Mouse (Mus musculus) small intestine, adult 2 months (tissue): Measurements from ENCODE around the gene Hk2. TPM values are rescaled to one million over a fixed set of nuclear protein-coding genes. Genes with fewer than 3 reads are reported as not detected.

Source experiments
- H3K27ac ChIP-seq: fragments of 200-500 bp; 2 replicates; pipeline ENCODE4 v1.5.1; 2012; ENCODE audit warnings: low read depth, low read length, control low read depth, inconsistent platforms; ENCODE audit not compliant: insufficient read depth
- H3K27me3 ChIP-seq: fragments of 200-500 bp; 2 replicates; pipeline ENCODE4 v1.6.1; 2012; ENCODE audit warnings: mild to moderate bottlenecking, moderate library complexity, low read length, inconsistent platforms; ENCODE audit not compliant: control insufficient read depth, insufficient read depth
- H3K36me3 ChIP-seq: fragments of 200-500 bp; 2 replicates; pipeline ENCODE4 v1.6.1; 2012; ENCODE audit warnings: mild to moderate bottlenecking, low read length, control low read depth, inconsistent platforms; ENCODE audit not compliant: control insufficient read depth, insufficient read depth
- H3K4me1 ChIP-seq: fragments of 200-500 bp; 2 replicates; pipeline ENCODE4 v1.6.1; 2012; ENCODE audit warnings: low read length, inconsistent platforms, mixed read lengths; ENCODE audit not compliant: control insufficient read depth, insufficient read depth, insufficient read length
- H3K4me3 ChIP-seq: fragments of 200-500 bp; 2 replicates; pipeline ENCODE4 v1.5.1; 2012; ENCODE audit warnings: low read depth, mild to moderate bottlenecking, control low read depth, inconsistent platforms, low read length, moderate library complexity
- CTCF ChIP-seq: fragments of 200-500 bp; IDR thresholded peaks from 2 replicates; pipeline ENCODE4 v1.5.1; 2012; ENCODE audit warnings: low read depth, mild to moderate bottlenecking, control low read depth, inconsistent platforms, low read length, moderate library complexity, mixed read lengths; ENCODE audit not compliant: insufficient replicate concordance, insufficient read length; ENCODE audit errors: extremely low read depth
- POLR2A ChIP-seq: fragments of 200-500 bp; IDR thresholded peaks from 2 replicates; pipeline ENCODE4 v1.6.1; 2012; ENCODE audit warnings: low read depth, mild to moderate bottlenecking, control low read depth, inconsistent platforms, low read length, moderate library complexity
- WGBS: fragments of 180-500 bp; shearing (Covaris S2); methylation state at CpG from one replicate; pipeline ENCODE4 v1.1.7; 2018; 5-methylcytosine and 5-hydroxymethylcytosine counted together
- polyA plus RNA-seq: library from polyadenylated mRNA; depleted of rRNA; stranded (reverse); fragments of >200 nt; gene quantifications from 2 replicates; pipeline ENCODE4 v1.2.3, GENCODE M21; 2012

The Hk2 gene
- polyA plus RNA-seq, 1 experiment: 6.1 TPM

DNA sequence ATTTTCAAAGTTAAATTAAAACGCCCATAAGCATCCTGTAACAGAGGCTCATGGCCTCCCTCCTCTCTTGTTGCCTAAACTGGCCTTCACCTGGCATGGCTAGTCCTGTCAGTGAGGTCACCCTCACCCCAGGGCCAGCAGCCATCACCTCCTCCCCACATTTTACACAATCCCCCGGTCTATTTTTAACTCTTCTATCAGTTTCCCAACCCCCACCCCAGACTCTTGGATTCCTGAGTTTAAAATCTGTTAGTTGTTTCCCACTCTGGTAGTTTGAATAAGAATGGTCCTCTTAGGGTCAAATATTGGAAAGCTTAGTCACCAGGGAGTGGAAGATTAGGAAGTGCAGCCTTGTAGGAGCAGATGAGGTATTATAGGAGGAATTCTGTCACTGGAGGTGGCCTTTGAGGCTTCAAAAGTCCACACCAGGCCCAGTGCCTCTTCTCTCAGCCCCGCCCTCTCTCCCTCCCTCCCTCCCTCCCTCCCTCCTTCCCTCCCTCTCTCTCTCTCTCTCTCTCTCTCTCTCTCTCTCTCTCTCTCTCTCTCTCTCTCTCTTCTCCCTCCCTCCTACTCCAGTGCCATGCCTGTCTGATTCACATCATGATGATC is 13.4 kb downstream of the Hk2 start:
- H3K27ac ChIP-seq: no peak overlapping the region
- H3K36me3 ChIP-seq: no peaks in the 10 kb centered on the region
- no peaks in the 10 kb centered on the region for H3K27me3 ChIP-seq
- no peak for TF ChIP-seq CTCF
- no peak for TF ChIP-seq POLR2A
- peaks cover 50% of the 10 kb centered on the region for H3K4me1 ChIP-seq
- no peak overlapping the region for H3K4me3 ChIP-seq
- 79% methylated on average over 3 of the region's 3 CpGs for WGBS

- no peaks in the 10 kb centered on the region for H3K27me3 ChIP-seq
- no peak for TF ChIP-seq POLR2A
- no peak for TF ChIP-seq CTCF
- WGBS: 91% methylated on average over 5 of the region's 5 CpGs
- H3K36me3 ChIP-seq: no peaks in the 10 kb centered on the region
- H3K27ac ChIP-seq: no peak overlapping the region
- H3K4me1 ChIP-seq: peaks cover 44% of the 10 kb centered on the region; the same call in 1 of the 2 replicates
- no peak overlapping the region for H3K4me3 ChIP-seq
Measured at GRCm38 (mm10) chr6:82759241-82759640, 15.0 kb downstream of the Hk2 start.

DNA sequence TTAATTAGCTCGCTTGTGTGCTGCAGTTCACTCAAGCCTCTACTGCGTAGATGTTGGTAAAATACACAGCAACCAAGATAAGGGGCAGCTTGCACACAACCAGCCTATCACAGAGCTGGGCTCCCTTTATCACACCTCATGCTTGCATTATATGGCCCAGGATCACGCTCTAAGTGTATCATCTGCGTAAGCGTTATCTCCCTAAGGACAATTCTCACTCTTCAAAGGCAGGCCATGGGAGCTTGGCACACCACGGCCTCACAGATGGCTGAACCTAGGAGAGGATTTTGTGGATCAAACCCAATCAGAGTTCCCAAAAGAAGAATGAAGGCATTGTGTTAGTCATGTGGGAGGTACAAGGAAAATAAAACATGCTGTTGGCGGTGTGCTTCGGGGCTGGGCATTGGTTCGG is 17.4 kb downstream of the Hk2 start:
- TF ChIP-seq POLR2A (no peak), CTCF (no peak)
- Histone ChIP-seq H3K27me3 (no peaks in the 10 kb centered on the region), H3K36me3 (no peaks in the 10 kb centered on the region; the same call in 1 of the 2 replicates), H3K4me3 (no peak overlapping the region), H3K4me1 (peaks cover 37% of the 10 kb centered on the region), H3K27ac (peak overlapping the region; percentile 31)
- WGBS: 29% methylated on average over 9 of the region's 9 CpGs

DNA sequence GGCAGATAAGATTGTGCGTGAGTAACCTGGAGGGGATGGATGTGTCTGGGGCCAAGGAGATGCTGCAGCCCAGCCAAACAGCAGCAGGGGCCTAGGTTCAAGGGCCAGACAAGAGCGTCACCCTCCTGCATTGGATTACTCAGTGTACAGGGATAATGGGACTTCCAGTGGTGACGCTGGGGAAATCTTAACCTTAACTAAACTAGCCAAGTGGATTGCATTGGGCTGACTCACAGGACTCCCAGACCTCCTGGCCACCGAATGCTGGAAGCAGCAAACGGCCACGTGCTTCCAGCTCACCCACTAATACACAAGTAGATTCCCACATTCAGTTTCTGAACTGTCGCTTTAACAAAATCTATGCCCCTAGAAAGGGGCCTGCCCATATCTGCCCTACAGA is 18.0 kb downstream of the Hk2 start:
- H3K36me3 ChIP-seq: no peaks in the 10 kb centered on the region; the same call in 1 of the 2 replicates
- H3K27ac ChIP-seq: peak overlapping the region; percentile 36; the same call in 1 of the 2 replicates
- no peak overlapping the region for H3K4me3 ChIP-seq
- peaks cover 39% of the 10 kb centered on the region for H3K4me1 ChIP-seq
- TF ChIP-seq CTCF: no peak
- no peak for TF ChIP-seq POLR2A
- no peaks in the 10 kb centered on the region for H3K27me3 ChIP-seq
- 26% methylated on average over 7 of the region's 7 CpGs for WGBS

DNA sequence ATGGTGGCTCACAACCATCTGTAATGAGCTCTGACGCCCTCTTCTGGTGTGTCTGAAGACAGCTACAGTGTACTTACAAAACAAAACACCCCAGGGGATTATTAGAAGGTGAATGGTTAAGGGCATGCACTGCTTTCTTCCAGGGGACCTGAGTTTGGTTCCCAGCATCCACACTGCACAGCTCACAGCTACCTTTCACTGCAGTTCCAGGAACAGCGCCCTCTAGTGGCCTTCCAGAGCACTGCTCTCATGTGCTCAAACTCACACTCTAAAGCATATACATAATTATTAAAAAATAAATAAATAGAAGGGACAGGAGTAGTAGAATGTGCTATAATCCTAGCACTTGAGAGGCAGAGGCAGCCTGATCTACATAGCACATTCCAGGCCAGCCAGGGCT is 18.9 kb downstream of the Hk2 start:
- Histone ChIP-seq H3K36me3 (no peaks in the 10 kb centered on the region; the same call in 1 of the 2 replicates), H3K27ac (no peak overlapping the region), H3K27me3 (no peaks in the 10 kb centered on the region), H3K4me3 (no peak overlapping the region), H3K4me1 (peaks cover 36% of the 10 kb centered on the region)
- WGBS: 48% methylated on average over 2 of the region's 2 CpGs
- TF ChIP-seq CTCF: peak; percentile 79; the same call in 1 of the 2 replicates
- TF ChIP-seq POLR2A: no peak

- no peak for TF ChIP-seq CTCF
- H3K4me1 ChIP-seq: peaks cover 35% of the 10 kb centered on the region
- WGBS: 86% methylated on average over 6 of the region's 6 CpGs
- no peak overlapping the region for H3K27ac ChIP-seq
- H3K27me3 ChIP-seq: no peaks in the 10 kb centered on the region
- no peak overlapping the region for H3K4me3 ChIP-seq
- H3K36me3 ChIP-seq: no peaks in the 10 kb centered on the region; the same call in 1 of the 2 replicates
Measured at GRCm38 (mm10) chr6:82754769-82755168, 19.5 kb downstream of the Hk2 start.

GRCm38 (mm10) chr6:82753638-82754361 is 20.5 kb downstream of the Hk2 start:
- Histone ChIP-seq H3K36me3 (peaks cover 3% of the 10 kb centered on the region; the same call in 1 of the 2 replicates), H3K4me3 (no peak overlapping the region), H3K27me3 (no peaks in the 10 kb centered on the region), H3K4me1 (peaks cover 38% of the 10 kb centered on the region), H3K27ac (peak overlapping the region; percentile 64)
- WGBS: 31% methylated on average over 14 of the region's 14 CpGs
- no peak for TF ChIP-seq POLR2A
- peak; percentile 73; the same call in 1 of the 2 replicates for TF ChIP-seq CTCF
